Mouse (Mus musculus) adrenal gland, adult 2 months (tissue): ENCODE data around the gene Smad3. TPM values are rescaled to one million over a fixed set of nuclear protein-coding genes. Genes with fewer than 3 reads are reported as not detected.
A peak's percentile ranks its signal among the peaks of the same experiment; 100 is the strongest.

Experiments used
- DNase-seq: peaks from one replicate; pipeline ENCODE4 v3.0.0; 2021
- polyA plus RNA-seq: library from polyadenylated mRNA; depleted of rRNA; stranded (reverse); fragments of >200 nt; gene quantifications from 2 replicates; pipeline ENCODE4 v1.2.3, GENCODE M21; 2012
- total RNA-seq, 2 experiments: library from RNA; stranded (reverse); gene quantifications; 2 replicates each; pipeline ENCODE4 v1.2.3; 2021

Smad3 gene
- total and polyA plus RNA-seq, 3 experiments, result 30.4 to 41.9 (median 33.7) TPM

DNA sequence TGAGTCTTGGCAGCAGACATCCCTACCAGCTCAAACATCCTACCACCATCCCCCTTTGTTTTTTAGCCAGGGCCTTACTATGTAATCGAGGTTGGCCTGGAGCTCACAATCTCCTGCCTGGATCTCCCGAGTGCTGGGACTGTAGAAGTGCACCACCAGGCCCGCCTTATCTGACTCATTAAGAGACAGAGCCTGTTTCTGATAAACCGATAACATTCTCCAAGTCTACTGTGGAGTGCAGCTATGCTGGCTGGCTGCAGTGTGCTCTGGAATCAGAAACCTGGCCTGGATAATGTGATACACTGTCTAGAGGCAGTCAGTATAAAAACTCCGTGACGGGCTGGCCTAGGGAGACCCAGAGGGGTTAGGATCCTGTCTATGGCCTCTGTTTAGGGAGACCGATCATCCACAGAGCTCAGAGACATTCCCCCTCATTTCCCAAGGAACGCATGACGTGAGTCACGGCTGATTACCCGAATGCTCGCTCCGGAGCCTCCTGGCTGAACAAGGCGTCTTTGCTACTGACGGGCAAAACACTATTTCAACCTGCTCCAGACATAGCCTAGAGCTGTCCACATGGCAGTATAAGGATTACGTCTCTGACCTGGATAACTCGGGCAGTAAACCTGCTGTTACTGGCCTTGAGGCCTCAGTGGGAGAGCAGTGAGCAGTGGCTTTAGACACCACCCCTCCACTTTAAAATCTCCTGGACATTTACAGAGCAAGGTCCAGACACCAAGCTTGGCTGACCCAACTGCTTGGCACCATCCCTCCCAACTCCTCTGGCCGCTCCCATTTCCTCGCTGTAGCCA, 11.8 kb downstream of the Smad3 start:
- DNase-seq, result peak; percentile 80

DNA sequence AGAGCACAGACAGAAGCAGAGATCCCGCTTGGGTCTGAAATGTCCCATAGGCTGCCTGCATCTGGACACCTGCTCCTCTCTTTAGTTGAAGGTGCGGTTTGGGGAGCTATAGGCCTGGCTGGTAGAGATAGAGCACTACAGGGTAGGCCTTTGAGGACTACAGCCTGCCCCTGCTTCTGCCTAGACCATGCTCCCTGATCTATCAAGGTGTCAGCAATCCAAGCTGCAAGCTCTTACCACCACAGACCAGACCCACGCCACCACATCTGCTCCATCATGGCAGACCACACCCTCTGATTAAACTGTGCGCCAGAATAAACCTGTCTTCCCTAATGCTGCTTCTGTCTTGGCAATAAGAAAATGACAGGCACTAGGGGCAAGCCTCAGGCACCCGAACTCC, 13.2 kb downstream of the Smad3 start:
- no peak for DNase-seq

DNA sequence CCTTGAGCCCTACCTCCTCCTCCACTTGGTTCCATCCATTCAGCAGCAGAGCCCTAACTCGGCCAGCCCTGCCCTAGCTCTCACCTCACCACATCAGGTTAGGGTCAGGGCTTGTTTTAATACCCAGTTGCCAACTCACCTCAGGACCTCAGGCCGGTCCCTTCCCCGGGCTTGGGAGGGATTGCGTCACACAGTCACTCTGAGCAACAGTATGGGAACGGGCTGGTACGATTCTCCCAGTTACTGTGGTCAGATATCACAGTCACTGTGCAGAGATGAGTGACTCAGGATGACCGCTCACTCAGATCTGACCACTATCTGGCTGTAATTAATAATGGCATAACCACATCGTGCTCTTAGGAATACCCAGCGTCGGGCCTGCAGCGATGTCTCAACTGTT, 14.0 kb downstream of the Smad3 start:
- DNase-seq, result peak; percentile 82

DNA sequence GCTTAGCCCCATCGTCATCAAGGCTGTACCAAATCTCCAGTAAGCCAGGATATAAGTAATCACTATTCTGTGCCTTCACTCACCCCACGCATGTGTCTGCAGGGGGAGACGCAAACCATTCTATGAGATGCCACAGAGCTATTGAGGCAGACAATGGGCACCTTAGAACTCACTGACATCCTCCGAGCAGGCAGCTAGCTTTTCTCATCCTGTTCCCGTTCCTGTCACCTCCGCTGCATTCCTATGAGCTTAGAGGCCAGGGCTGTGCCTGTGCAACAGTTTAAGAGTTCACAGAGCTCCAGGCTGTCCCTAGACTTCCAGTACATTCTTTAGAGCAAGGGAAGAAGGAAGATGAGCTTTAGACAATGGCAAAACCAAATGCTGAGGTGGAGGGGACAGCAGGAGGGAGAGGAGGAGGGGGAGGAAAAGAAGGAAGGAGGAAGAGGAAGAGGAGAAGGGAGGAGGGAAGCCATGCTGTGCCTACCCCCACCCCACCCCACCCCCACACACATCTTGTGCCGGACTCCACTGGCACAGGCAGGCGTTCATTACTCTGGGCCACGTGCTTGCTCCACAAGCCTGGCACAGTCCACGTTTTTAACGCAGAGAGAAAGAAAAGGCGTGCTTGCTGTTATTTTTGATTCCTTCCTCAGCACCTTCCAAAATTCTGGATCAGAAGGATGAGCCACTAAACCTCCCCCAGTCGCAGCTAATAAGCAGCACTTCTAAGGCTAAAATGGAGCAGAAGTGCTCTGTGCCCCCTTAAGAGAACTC, 14.7 kb downstream of the Smad3 start:
- no peak for DNase-seq

DNA sequence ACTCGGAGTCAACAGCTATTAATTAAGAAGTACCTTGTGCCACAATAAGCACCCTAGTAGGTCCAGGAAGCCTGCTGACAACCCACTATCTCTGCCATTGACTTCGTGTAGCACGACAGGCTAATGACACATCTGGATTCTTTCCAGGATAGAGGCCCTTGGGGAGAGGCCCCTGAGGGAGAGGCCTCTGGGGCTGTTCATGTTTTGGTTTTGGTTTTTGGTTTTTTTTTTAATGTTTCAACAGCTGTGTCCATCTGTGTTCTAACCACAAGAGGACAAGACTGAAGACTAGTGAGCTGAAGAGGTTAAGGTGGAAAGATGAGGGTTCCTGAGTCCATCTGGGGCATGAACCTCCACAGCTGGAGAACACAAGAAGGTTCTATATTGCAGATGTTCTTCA, 15.5 kb downstream of the Smad3 start:
- DNase-seq, result peak; percentile 61

DNA sequence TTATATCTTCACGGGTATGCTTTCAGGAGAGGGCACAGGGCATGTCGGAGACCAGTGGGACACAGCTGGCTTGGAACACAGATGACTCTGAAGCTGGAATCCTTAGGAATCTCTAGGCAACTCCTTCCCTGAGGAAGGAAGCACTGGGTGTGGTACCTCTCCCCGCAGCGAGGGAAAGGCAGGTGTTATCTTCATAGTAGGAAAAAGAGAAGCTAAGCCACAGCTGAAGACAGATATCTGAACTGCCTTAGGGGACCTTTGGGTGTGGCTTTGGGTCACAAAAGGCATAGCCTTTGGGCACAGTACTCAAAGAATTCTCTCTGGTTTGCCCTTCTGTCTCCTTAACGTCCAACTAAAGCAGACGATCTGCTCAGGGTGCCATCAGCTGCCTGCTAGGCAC, 16.0 kb downstream of the Smad3 start:
- DNase-seq, result no peak

DNA sequence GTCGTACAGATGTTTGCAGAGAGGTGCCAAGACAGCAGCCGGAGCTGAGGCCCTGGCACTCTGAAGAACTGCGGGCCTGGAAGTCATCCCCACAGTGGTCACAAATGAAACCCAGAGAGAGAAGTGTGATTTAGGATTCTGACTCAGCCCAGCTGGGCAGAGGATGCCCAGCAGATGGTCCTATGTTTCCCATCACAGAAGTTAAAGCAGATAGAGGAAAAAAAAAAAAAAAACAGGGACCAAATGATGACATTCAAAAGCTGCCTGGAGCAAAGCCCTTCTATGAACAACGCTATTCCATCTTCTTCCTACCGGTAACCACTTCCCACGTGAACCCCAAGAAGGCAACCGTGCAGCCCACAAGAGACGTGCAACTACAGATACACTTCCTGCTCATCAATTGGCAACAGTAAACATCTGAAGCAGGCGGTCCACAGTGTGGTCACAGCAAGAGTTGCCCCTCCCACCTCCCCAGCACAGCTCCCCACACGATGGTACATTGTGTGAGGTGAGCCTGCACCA, 17.4 kb downstream of the Smad3 start:
- DNase-seq, result no peak

DNA sequence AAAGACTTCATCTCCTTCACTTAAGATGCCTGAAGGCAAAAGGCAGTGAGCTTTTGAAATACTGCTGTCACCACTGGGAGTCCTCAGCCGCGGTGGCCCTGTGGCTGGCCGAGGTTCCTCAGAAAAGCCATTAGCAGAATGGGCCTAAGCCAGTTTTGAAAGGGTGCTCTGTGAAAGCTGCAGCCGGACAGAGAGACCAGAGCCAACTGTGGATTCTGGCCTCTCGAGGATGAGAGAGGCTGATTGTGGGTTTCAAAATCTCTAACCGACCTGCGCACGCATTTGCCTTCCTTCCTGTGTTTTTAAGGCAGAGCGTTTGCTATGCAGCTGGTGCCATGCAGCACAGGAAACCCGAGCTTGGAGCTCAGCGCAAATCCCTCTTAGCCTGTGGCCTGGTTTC, 19.0 kb downstream of the Smad3 start:
- DNase-seq, result no peak

DNA sequence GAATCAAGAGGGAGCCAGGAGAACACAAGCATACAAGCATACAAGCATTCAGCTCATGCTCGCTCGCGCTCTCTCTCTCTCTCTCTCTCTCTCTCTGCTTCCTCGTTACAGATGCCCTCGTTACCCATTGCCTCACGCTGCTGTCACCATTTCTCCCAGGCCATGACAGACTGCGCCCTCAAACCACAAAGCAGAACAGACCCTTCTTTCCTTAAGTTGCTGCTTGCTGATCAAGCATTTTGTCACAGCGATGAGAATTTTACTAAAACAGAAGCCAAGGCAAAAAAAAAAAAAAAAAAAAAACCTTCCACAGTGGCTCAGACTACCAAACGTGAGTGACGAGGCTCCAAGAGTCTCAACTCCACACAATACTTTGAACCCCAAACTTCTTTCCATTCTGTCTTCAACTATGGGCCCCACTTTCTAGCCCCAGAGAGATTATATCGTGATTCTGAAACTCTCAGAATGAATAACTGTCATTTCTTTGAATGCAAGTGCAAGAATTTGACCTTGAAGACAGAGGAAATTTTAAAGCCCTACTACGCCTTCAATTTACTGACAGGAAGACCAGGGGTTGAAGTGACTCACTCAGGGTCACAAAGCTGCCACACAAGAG, 19.6 kb downstream of the Smad3 start:
- peak; percentile 45 for DNase-seq

DNA sequence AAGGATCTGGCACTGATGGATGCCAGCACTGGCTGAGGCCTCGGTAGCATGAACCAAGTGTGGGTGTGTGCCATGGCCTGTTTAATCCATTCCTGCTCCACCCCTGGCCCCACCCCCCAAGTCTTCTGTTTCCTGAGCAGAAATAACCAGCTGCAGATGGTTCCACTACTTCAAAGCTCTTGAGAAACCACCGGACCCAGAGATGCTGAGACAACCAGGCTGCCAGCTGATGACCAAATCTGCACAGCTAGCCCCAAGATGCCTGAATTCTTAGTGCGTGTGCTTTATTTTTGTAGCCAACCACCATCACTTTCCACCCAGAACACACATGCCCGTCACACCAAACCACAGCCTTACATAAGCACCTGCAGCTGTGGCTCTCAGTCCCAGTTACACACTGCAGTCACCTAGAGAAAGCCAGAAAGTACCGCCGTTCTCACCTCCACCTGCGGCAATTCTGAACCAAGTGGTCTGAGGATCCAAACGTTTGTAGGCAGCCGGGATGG, 20.3 kb downstream of the Smad3 start:
- no peak for DNase-seq

DNA sequence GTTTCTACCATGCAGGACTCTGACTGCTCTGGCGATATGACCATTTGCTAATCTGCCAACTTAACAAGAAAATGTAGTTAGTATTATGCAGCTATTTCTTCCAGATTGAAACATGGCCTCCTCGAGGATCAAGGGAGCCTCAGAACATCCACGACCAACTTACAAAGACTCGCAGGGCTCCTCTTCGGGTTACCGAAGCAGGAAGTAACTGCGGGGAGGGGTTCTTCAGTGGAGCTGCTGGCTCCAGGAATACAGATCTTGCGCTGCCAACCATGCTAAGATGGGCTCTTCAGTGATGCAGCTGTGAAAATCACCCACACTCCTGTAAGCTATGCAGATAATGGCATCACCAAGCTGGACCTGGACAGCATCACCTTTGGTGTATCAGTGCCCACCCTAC, 23.5 kb downstream of the Smad3 start:
- DNase-seq, result no peak

DNA sequence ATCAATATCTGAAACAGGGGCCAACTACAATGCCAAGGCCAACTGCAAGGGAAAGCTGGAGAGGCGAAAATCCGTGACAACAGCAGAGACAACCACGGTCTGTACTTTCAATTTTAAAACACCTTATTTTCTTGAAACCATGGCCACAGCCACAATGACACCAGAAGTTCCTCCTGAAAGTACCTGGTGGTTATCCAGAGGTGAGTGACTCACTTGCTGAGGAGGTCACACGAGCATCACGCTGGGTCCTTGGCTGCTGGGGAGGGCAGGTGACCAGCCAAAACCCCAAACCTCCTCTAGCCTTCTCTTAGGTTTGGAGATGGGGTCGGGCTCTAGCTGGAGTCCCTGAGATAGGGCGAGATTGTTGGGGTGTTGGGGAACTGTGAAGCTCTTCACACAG, 25.1 kb downstream of the Smad3 start:
- no peak for DNase-seq

DNA sequence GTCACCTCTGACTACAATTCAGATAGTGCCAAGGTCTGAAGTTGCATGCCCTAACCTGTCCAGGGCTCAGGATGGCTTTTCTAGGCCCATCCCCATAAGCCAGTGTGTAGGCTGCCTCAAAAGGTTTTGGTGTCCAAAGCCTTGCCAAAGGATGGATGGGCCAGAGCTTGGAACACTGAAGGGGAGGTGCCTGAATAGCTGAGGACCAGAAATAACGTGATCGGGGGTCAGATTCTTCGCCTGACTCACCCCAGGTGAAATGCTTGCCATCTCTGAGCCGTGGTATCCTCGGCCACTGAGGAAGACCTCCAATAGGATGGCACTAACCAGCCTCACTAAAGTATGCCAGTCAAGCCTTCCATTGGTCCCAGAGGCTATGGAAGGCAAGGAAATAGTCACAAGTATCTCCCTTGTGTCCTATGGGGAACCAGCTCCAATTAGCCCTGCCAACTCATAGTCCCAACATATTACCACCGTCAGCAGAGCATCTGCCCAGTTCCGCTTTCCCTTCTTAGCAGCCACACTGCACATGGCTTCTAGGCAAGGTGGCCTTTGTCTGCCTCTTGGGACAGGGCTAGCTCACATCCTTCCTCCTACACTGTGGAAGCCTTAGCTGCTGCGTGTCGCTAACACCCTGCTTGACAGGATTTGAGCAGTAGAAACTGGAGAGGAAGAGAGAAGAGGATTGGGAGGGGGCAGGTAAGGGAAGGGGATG, 26.5 kb downstream of the Smad3 start:
- DNase-seq, result no peak

DNA sequence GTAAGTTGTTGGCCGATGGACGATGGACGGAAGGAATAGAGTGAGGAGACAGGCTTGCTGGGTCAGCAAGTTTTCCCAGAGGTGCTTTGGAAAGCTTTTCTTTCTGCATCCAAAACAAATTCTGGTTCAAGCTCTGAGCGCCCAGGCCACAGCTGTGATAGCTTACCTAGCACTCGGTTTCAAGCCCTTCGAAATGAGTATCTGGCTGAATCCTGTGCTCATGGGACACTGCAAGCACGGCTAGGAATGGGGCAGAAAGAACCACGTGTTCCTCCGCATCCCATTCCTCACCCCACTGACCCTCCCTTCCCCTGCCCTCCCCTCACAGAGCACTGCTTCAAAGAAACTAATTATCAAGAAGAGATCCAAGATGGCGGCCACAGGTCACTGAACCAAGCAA, 28.8 kb downstream of the Smad3 start:
- no peak for DNase-seq

DNA sequence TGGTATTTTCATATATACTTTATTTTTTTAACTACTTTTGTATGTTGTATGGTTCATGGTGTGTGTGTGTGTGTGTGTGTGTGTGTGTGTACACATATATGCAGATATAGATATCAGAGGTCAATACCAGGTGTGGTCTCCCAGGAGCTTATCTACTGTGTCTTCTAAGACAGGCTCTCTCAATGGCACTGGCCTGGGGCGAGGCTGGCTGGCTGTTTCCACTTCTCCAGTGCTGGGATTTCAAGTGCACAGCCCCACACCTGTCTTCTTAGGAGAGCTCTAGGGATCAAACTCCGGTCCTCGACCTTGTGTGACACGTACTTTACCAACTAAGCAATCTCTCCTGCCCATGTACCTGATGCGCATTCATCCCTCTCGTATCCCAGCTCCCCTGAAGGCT, 30.7 kb downstream of the Smad3 start:
- no peak for DNase-seq

DNA sequence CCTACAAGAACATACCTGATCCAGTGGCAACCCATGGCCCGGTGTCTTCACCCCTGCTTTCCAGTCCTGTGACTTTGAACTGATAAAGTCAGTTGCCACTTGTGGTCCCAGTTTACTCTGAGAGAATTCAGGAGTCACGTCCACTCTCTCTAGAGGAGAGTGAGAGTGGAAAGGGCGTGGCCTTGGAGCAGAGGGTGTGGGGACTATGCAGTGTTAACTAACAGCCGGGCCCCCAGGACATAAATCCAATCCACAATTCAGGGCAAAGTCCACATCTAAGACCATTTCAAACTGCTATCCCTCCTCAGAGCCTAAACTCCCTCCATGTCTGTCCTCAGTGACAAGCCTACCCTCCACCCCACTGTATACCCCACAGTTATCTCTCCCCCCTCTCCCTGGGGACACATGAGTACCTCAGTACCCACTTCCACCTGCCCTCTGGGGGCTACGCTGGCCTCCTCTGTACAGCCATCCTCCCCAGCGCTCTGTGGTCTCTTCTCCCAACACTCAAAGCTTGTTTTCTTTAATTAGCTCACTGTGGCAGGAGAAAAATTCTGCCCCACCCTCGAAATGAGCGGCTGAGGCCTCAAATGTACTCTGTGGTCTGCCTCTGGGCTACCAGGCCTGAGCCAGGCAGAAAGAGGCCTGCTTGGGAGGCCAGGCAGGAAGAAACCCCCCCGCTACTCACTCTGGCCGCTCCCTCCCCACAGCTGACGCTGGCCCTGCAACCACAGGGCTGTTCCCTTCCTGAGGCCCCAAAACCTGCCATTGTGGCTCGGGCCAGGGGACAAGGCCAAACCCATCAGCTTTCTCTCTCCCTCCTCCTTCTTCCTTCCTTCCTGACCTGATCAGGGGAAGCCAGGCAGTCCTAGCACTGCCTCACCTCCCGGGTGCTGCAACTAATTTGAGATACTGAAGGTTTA, 31.4 kb downstream of the Smad3 start:
- peak; percentile 51 for DNase-seq

DNA sequence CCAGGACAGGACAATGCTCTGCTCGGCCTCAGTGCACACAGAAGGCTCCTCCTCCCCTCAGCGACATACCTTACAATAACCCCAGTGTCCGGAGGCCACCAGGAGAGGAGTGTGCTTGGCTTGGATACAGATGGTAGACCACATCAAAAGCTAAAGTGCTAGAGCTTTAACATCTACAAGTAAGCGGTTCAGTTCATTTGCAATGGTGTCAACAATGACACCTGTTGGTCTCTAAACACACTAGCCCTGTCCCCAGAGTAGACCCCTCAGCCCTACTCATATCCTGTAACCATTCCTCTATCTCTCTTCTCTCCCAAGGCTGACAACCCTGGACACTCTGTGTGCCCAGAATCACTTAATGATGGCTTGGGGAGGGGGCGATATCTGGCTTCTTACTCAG, 33.0 kb downstream of the Smad3 start:
- no peak for DNase-seq

DNA sequence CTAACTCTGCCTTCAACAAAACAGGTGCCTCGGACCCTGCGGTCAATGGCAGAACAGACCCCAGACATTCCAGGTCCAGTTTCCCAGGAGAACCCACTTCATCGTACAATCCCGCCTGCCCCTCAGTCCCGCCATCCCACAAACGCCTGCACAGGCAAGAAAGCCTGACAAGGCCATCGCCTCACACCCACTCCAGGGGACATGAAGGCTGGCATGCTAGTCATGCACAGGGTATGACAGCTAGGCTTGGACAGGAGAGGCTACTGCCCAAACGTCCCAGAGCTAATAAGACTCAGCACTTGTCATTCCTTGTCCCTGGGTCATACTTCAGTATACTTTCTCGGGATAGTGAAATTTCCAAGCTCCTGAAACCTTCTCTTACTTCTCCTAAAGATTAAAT, 34.9 kb downstream of the Smad3 start:
- DNase-seq, result no peak

DNA sequence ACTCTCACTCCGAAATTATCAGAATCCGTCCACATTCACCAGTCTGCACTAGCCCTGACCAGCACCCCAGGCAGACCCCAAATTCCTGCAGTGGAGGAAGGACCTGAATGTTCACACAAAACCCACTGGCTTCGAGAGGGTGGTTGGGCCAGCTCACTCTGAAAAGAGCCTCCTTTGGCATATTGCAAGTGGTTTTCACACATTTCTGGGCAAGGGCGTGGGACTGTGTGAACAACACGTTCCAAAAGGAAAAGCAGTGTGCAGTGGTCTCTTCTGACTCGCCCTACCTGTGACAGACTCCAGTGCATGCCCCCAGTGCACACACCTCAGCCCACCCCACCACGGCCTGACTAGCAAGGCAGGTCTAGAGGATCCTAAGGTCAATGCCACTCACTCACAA, 35.4 kb downstream of the Smad3 start:
- DNase-seq, result no peak

DNA sequence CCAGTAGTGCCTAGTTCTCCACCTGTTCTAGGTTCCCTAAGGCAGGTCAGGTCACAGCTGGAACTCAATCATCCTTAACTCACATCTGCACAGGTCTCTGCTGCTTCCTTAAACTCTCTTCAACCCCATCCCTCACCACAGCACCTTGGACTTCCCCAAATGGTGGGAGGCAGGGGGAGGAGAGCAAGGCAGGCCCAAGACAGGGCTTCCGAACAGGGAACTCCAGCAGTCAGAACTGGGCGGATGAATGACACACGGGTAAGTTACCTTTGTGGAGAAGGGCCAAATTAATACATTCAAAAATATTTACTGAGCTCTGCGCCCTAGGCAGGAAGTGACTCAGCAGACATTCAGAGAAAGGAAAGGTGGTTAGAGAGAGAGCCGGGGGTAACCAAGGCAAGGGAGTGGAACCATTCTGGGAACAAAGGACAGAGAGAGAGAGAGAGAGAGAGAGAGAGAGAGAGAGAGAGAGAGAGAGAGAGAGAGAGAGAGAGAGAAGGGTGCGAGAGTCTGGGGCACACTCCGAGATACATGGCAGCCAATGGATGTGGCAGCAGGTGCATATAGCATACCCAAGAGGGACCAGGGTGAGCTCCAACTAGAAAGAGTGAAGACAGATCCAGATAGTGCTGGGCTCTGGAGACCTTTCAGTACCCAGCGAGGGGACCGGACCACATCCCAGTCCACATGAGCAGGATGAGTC, 36.1 kb downstream of the Smad3 start:
- DNase-seq, result no peak
